Mouse (Mus musculus) midbrain, embryonic 15.5 days (tissue): ENCODE data around the gene Il1rn. TPM values are rescaled to one million over a fixed set of nuclear protein-coding genes. Genes with fewer than 3 reads are reported as not detected.

ENCODE experiments used
- ATAC-seq: fragments of 200-750 bp; cut with Nextera tagmentation; replicated peaks from 2 replicates; pipeline ENCODE4 v1.8.0; 2017; ENCODE audit warnings: moderate TSS enrichment
- H3K27ac ChIP-seq: fragments of 300-500 bp; sonication (generic); 2 replicates; pipeline ENCODE4 v1.5.1; 2015; ENCODE audit warnings: mild to moderate bottlenecking, inconsistent platforms
- H3K27me3 ChIP-seq: fragments of 300-500 bp; sonication (generic); replicated peaks from 2 replicates; pipeline ENCODE4 v1.6.1; 2015; ENCODE audit warnings: inconsistent platforms
- H3K36me3 ChIP-seq: fragments of 300-500 bp; sonication (generic); replicated peaks from 2 replicates; pipeline ENCODE4 v1.6.1; 2015; ENCODE audit warnings: inconsistent platforms
- H3K4me1 ChIP-seq: fragments of 300-500 bp; sonication (generic); 2 replicates; pipeline ENCODE4 v1.6.1; 2015; ENCODE audit warnings: inconsistent platforms
- H3K4me2 ChIP-seq: fragments of 300-500 bp; sonication (generic); 2 replicates; pipeline ENCODE4 v1.6.1; 2015; ENCODE audit warnings: inconsistent platforms, mild to moderate bottlenecking, moderate library complexity
- H3K4me3 ChIP-seq: fragments of 300-500 bp; sonication (generic); 2 replicates; pipeline ENCODE4 v1.5.1; 2015; ENCODE audit warnings: mild to moderate bottlenecking, inconsistent platforms
- H3K9ac ChIP-seq: fragments of 300-500 bp; sonication (generic); 2 replicates; pipeline ENCODE4 v1.6.1; 2015; ENCODE audit warnings: mild to moderate bottlenecking, inconsistent platforms
- H3K9me3 ChIP-seq: fragments of 300-500 bp; sonication (generic); 2 replicates; pipeline ENCODE4 v1.6.1; 2016; ENCODE audit warnings: inconsistent platforms
- WGBS: fragments of 180-500 bp; shearing (Covaris S2); methylation state at CpG from one replicate; pipeline ENCODE4 v1.1.7; 2015; ENCODE audit warnings: mixed read lengths; 5-methylcytosine and 5-hydroxymethylcytosine counted together
- polyA plus RNA-seq: library from polyadenylated mRNA; unstranded; fragments of >200 nt; fragmentation: Nextera tagmentation; extraction: Ambion mirVana; gene quantifications from 2 replicates; pipeline ENCODE4 v1.2.1, GENCODE M21; 2015

Il1rn gene
- polyA plus RNA-seq, 1 experiment from 2014 or later, result not detected

- no peak for ATAC-seq
- H3K4me3 ChIP-seq, result no peak overlapping the region
- H3K27me3 ChIP-seq, result no peaks in the 10 kb centered on the region
- no peaks in the 10 kb centered on the region for H3K9me3 ChIP-seq
- H3K27ac ChIP-seq, result no peak overlapping the region
- H3K4me2 ChIP-seq, result no peak overlapping the region
- WGBS, result 86% methylated on average over 2 of the region's 2 CpGs
- H3K9ac ChIP-seq, result no peak overlapping the region
- no peaks in the 10 kb centered on the region for H3K4me1 ChIP-seq
- no peaks in the 10 kb centered on the region for H3K36me3 ChIP-seq
Measured at GRCm38 (mm10) chr2:24353042-24353441, 16.4 kb downstream of the Il1rn start.

DNA sequence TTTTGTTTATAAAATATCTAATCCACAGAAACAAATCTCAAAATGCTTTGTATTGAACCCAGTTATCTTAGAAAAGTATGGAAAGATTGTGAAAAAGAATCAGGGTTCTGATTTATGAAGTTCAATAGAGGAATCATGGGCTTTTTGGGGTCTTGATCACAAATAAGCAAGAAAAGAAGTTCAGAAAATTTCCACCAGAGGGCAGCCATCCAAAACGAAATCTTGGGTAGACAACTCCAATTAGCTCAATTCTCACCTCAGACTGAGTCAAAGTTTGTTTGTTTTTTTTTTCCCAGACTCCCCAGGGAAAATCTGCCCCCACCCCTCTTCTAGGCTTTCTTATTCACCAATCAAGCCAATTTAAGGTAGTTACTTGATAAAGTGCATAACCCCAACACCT, 21.0 kb downstream of the Il1rn start:
- Histone ChIP-seq H3K27ac (no peak overlapping the region), H3K9me3 (no peaks in the 10 kb centered on the region), H3K27me3 (no peaks in the 10 kb centered on the region), H3K4me3 (no peak overlapping the region), H3K4me1 (no peaks in the 10 kb centered on the region), H3K9ac (no peak overlapping the region), H3K4me2 (no peak overlapping the region), H3K36me3 (no peaks in the 10 kb centered on the region)
- no peak for ATAC-seq
- WGBS, result 7% methylated on average over 1 of the region's 1 CpGs

- H3K4me1 ChIP-seq, result no peaks in the 10 kb centered on the region
- H3K9ac ChIP-seq, result no peak overlapping the region
- H3K27me3 ChIP-seq, result no peaks in the 10 kb centered on the region
- no peaks in the 10 kb centered on the region for H3K9me3 ChIP-seq
- H3K4me3 ChIP-seq, result no peak overlapping the region
- no peak overlapping the region for H3K27ac ChIP-seq
- no peak overlapping the region for H3K4me2 ChIP-seq
- WGBS, result 92% methylated on average over 1 of the region's 1 CpGs
- ATAC-seq, result no peak
- no peaks in the 10 kb centered on the region for H3K36me3 ChIP-seq
Measured at GRCm38 (mm10) chr2:24359347-24359746, 22.7 kb downstream of the Il1rn start.

DNA sequence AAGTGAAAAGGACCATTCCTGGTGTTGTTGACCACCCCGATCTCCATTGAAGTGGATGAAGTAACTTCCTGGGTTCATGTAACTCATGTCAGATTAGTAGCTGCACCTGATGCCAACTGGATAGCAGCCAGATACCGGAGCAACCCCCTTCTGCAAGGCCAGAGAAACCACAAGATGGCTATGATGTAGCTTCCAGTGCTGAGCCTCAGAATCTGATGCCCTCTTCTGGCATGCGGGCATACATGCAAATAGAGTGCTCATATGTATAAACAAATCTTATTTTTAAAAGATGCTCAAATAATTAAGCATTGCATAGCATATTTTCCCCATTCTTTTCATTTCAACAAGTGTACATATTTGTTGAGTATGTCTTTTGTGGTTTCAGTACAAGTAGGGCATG, 27.2 kb downstream of the Il1rn start:
- WGBS, result 80% methylated on average over 3 of the region's 3 CpGs
- H3K9me3 ChIP-seq, result no peaks in the 10 kb centered on the region
- 0 out of 2 replicates have a peak, but pooled peaks cover 8% of the 10 kb centered on the region for H3K4me1 ChIP-seq
- no peak overlapping the region for H3K4me3 ChIP-seq
- ATAC-seq, result no peak
- no peak overlapping the region for H3K4me2 ChIP-seq
- peaks cover 11% of the 10 kb centered on the region; the same call in 1 of the 2 replicates for H3K27me3 ChIP-seq
- H3K27ac ChIP-seq, result no peak overlapping the region
- no peaks in the 10 kb centered on the region for H3K36me3 ChIP-seq
- H3K9ac ChIP-seq, result no peak overlapping the region

GRCm38 (mm10) chr2:24366214-24366975, 29.7 kb downstream of the Il1rn start:
- 80% methylated on average over 12 of the region's 12 CpGs for WGBS
- no peak overlapping the region for H3K4me2 ChIP-seq

GRCm38 (mm10) chr2:24367030-24367894, 30.6 kb downstream of the Il1rn start, which contains the start of gene Psd4:
Psd4 (plus strand) TSS chr2:24367580.
- Histone ChIP-seq H3K36me3 (no peaks in the 10 kb centered on the region), H3K4me1 (0 out of 2 replicates have a peak, but pooled peaks cover 8% of the 10 kb centered on the region), H3K27ac (no peak within 1 kb of the TSS), H3K9ac (peak within 1 kb of the TSS; percentile 55), H3K9me3 (no peaks in the 10 kb centered on the region), H3K4me2 (peak within 1 kb of the TSS; percentile 98), H3K27me3 (peaks cover 11% of the 10 kb centered on the region; the same call in 1 of the 2 replicates), H3K4me3 (peak within 1 kb of the TSS; percentile 51)
- peak; percentile 92 for ATAC-seq
- WGBS, result 5% methylated on average over 41 of the region's 47 CpGs

More at GRCm38 (mm10) chr2:24366214-24366975, 29.7 kb downstream of the Il1rn start:
- Histone ChIP-seq H3K9me3 (no peaks in the 10 kb centered on the region), H3K27me3 (peaks cover 11% of the 10 kb centered on the region; the same call in 1 of the 2 replicates), H3K36me3 (no peaks in the 10 kb centered on the region), H3K9ac (no peak overlapping the region), H3K27ac (no peak overlapping the region), H3K4me1 (0 out of 2 replicates have a peak, but pooled peaks cover 8% of the 10 kb centered on the region), H3K4me3 (no peak overlapping the region)
- ATAC-seq, result no peak

GRCm38 (mm10) chr2:24367895-24368261, 31.2 kb downstream of the Il1rn start:
- H3K9me3 ChIP-seq, result no peaks in the 10 kb centered on the region
- 74% methylated on average over 4 of the region's 4 CpGs for WGBS
- ATAC-seq, result no peak
- H3K4me2 ChIP-seq, result peak overlapping the region; percentile 98
- H3K27me3 ChIP-seq, result peaks cover 11% of the 10 kb centered on the region; the same call in 1 of the 2 replicates
- H3K9ac ChIP-seq, result peak overlapping the region; percentile 55; the same call in 1 of the 2 replicates
- 0 out of 2 replicates have a peak, but pooled peaks cover 8% of the 10 kb centered on the region for H3K4me1 ChIP-seq
- H3K27ac ChIP-seq, result no peak overlapping the region
- H3K36me3 ChIP-seq, result no peaks in the 10 kb centered on the region
- peak overlapping the region; percentile 51 for H3K4me3 ChIP-seq

DNA sequence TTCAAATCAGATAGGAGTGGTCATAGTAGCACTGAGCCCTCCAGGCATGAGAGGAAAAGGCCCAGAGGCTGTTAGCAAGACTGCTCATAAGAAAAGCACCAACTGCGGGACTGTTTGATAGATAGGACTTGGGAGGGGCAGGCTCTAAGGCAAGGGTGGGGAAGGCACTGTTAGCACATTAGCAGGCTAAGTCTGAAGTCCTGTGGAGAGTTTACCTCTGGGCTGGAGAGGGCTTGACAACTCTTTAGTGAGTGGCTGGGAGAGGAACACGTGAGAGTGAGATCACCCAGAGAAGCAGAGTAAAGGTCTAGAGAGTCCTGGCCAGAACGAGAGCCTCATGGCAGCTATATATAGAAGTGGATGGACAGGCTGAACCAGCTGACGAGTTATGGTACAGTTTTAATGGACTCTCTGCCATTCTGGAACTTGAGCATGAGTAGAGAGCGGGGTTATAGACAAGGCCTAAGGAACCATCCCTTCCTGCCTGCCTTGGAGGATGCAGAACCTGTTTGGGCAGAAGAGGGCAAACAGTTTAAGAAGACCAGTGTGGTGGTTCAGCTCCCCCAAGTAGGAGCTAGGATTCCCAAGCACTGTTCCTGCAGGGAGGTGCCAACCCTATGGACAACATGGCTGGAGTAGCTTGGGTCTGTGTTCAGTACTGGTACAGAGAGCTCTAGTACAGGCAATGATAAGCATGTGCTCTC, 42.2 kb downstream of the Il1rn start:
- 86% methylated on average over 5 of the region's 5 CpGs for WGBS
- no peaks in the 10 kb centered on the region for H3K4me1 ChIP-seq
- no peak for ATAC-seq

GRCm38 (mm10) chr2:24382456-24383230, 46.0 kb downstream of the Il1rn start:
- H3K36me3 ChIP-seq, result no peaks in the 10 kb centered on the region
- WGBS, result 79% methylated on average over 9 of the region's 9 CpGs
- no peak for ATAC-seq
- no peaks in the 10 kb centered on the region for H3K9me3 ChIP-seq
- H3K27ac ChIP-seq, result no peak overlapping the region
- no peak overlapping the region for H3K4me2 ChIP-seq
- H3K9ac ChIP-seq, result no peak overlapping the region
- H3K27me3 ChIP-seq, result no peaks in the 10 kb centered on the region
- no peaks in the 10 kb centered on the region for H3K4me1 ChIP-seq
- H3K4me3 ChIP-seq, result no peak overlapping the region

More for the DNA sequence above, 42.2 kb downstream of the Il1rn start:
- Histone ChIP-seq H3K4me2 (no peak overlapping the region), H3K4me3 (no peak overlapping the region), H3K36me3 (no peaks in the 10 kb centered on the region), H3K9ac (no peak overlapping the region), H3K9me3 (no peaks in the 10 kb centered on the region), H3K27me3 (no peaks in the 10 kb centered on the region), H3K27ac (no peak overlapping the region)

GRCm38 (mm10) chr2:24383636-24384035, 47.0 kb downstream of the Il1rn start:
- no peak for ATAC-seq
- Histone ChIP-seq H3K4me3 (no peak overlapping the region), H3K27ac (no peak overlapping the region), H3K27me3 (no peaks in the 10 kb centered on the region), H3K9ac (no peak overlapping the region), H3K4me1 (no peaks in the 10 kb centered on the region), H3K36me3 (no peaks in the 10 kb centered on the region), H3K4me2 (no peak overlapping the region), H3K9me3 (no peaks in the 10 kb centered on the region)
- WGBS, result 81% methylated on average over 3 of the region's 3 CpGs

DNA sequence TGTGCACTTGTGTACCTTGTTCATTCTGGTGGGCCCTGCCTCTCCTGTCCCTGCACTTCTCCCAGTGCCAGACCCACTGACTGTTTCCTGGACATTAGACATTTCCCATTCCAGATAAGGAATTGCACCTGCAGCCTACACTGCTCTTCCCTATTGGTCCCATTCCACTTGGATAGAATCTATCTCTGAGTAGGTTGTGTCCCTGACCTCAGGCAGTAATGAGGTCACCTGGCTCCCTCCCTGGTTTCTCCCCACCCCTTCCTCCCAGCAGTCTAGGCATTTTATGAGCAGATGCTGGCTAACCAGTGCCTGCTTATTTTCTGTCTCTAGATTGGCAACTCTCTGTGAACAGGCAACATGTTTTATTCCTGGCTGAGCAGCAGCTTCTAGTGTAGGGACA, 47.7 kb downstream of the Il1rn start:
- Histone ChIP-seq H3K27ac (no peak overlapping the region), H3K9me3 (no peaks in the 10 kb centered on the region), H3K27me3 (no peaks in the 10 kb centered on the region), H3K4me2 (no peak overlapping the region), H3K4me1 (no peaks in the 10 kb centered on the region), H3K4me3 (no peak overlapping the region), H3K9ac (no peak overlapping the region), H3K36me3 (no peaks in the 10 kb centered on the region)
- no peak for ATAC-seq
